Mouse (Mus musculus): ENCODE results near the gene Pitpnc1. TPM values are rescaled to one million over a fixed set of nuclear protein-coding genes. Genes with fewer than 3 reads are reported as not detected.

Gene Pitpnc1
- polyA plus RNA-seq, 1 experiment from 2014 or later = 9.1 TPM

- Histone ChIP-seq H3K36me3 (replicated peaks; ENCODE audit: insufficient read depth, low read length) (no peaks in the 10 kb centered on the region), H3K4me3 (ENCODE audit: low read depth, low read length) (no peak overlapping the region), H3K27me3 (ENCODE audit: insufficient read depth, low read length) (no peaks in the 10 kb centered on the region), H3K27ac (ENCODE audit: low read depth) (no peak overlapping the region), H3K9ac (replicated peaks) (no peak overlapping the region), H3K9me3 (ENCODE audit: low read length) (no peaks in the 10 kb centered on the region), H3K4me1 (ENCODE audit: insufficient read depth) (peaks cover 34% of the 10 kb centered on the region), H3K4me2 (ENCODE audit: low read depth, low read length) (no peak overlapping the region)
- ATAC-seq (no peak), DNase-seq (peak; percentile 38)
- TF ChIP-seq CTCF (IDR thresholded peaks at IDR 0.05; ENCODE audit: low read depth) (no peak), EP300 (IDR thresholded peaks at IDR 0.05; ENCODE audit: low read depth) (no peak)
- WGBS (ENCODE audit: insufficient replicate concordance) = 70% methylated on average over 7 of the region's 7 CpGs
These were observed 131.2 kb downstream of the Pitpnc1 start for GRCm38 (mm10) chr11:107339224-107339805.

- DNase-seq = peak; percentile 51
These were observed 132.9 kb downstream of the Pitpnc1 start for GRCm38 (mm10) chr11:107337391-107338148.

GRCm38 (mm10) chr11:107335756-107336155 is 134.7 kb downstream of the Pitpnc1 start:
- Histone ChIP-seq H3K4me3 (ENCODE audit: low read depth, low read length) (no peak overlapping the region), H3K36me3 (replicated peaks; ENCODE audit: insufficient read depth, low read length) (no peaks in the 10 kb centered on the region; the same call in 1 of the 2 replicates), H3K9ac (replicated peaks) (no peak overlapping the region), H3K27ac (ENCODE audit: low read depth) (peak overlapping the region; percentile 55; the same call in 1 of the 2 replicates), H3K9me3 (ENCODE audit: low read length) (no peaks in the 10 kb centered on the region), H3K4me2 (ENCODE audit: low read depth, low read length) (no peak overlapping the region), H3K27me3 (ENCODE audit: insufficient read depth, low read length) (no peaks in the 10 kb centered on the region), H3K4me1 (ENCODE audit: insufficient read depth) (peaks cover 11% of the 10 kb centered on the region)
- no peak for TF ChIP-seq CTCF (IDR thresholded peaks at IDR 0.05; ENCODE audit: low read depth)
- no peak for TF ChIP-seq EP300 (IDR thresholded peaks at IDR 0.05; ENCODE audit: low read depth)
- ATAC-seq = no peak
- 83% methylated on average over 11 of the region's 11 CpGs for WGBS (ENCODE audit: insufficient replicate concordance)
- no peak for DNase-seq

More at GRCm38 (mm10) chr11:107337391-107338148, 132.9 kb downstream of the Pitpnc1 start:
- no peak overlapping the region for H3K4me3 ChIP-seq (ENCODE audit: low read depth, low read length)
- no peaks in the 10 kb centered on the region for H3K27me3 ChIP-seq (ENCODE audit: insufficient read depth, low read length)
- peaks cover 28% of the 10 kb centered on the region for H3K4me1 ChIP-seq (ENCODE audit: insufficient read depth)
- 0 out of 2 replicates have a peak overlapping the region, but pooled peaks have one; percentile 23 for H3K27ac ChIP-seq (ENCODE audit: low read depth)
- H3K9ac ChIP-seq (replicated peaks) = no peak overlapping the region
- TF ChIP-seq EP300 (IDR thresholded peaks at IDR 0.05; ENCODE audit: low read depth) (no peak), CTCF (IDR thresholded peaks at IDR 0.05; ENCODE audit: low read depth) (no peak)
- 56% methylated on average over 18 of the region's 18 CpGs for WGBS (ENCODE audit: insufficient replicate concordance)
- no peaks in the 10 kb centered on the region for H3K36me3 ChIP-seq (replicated peaks; ENCODE audit: insufficient read depth, low read length)
- ATAC-seq = peak; percentile 70
- no peaks in the 10 kb centered on the region for H3K9me3 ChIP-seq (ENCODE audit: low read length)
- H3K4me2 ChIP-seq (ENCODE audit: low read depth, low read length) = peak overlapping the region; percentile 34; the same call in 1 of the 2 replicates

DNA sequence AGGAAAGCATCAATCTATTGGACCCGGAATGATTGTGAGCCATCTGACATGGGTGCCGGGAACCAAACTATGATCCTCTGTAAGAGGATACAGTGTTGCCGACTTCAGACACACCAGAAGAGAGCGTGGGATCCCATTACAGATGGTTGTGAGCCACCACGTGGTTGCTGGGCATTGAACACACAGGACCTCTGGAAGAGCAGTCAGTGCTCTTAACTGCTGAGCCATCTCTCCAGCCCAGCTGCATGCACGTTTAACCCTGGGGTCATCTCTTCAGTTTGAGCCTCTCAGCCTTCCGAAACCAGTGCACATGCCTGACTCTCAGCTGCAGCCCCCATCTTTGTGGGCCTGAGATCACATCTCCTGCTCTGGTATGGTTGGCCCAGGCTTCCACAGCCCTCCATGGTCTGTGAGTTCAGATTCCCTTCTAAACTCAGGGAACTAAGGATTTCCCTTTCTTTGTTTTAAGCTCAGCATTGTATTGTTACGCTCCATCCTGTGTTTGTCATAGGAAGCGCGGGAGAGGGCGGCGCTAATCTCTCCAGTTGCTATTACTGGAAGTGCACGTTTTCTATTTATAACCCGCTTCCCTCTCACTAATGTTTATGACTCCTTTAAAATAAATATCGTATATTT is 135.5 kb downstream of the Pitpnc1 start:
- Histone ChIP-seq H3K4me1 (ENCODE audit: insufficient read depth) (peaks cover 8% of the 10 kb centered on the region), H3K4me2 (ENCODE audit: low read depth, low read length) (no peak overlapping the region), H3K9ac (replicated peaks) (no peak overlapping the region), H3K27ac (ENCODE audit: low read depth) (no peak overlapping the region), H3K4me3 (ENCODE audit: low read depth, low read length) (no peak overlapping the region), H3K36me3 (replicated peaks; ENCODE audit: insufficient read depth, low read length) (peaks cover 3% of the 10 kb centered on the region), H3K9me3 (ENCODE audit: low read length) (no peaks in the 10 kb centered on the region), H3K27me3 (ENCODE audit: insufficient read depth, low read length) (no peaks in the 10 kb centered on the region)
- ATAC-seq = 0 out of 2 replicates have a peak, but pooled peaks have one; percentile 37
- TF ChIP-seq EP300 (IDR thresholded peaks at IDR 0.05; ENCODE audit: low read depth) = 0 out of 2 replicates have a peak, but pooled peaks have one; percentile 23
- no peak for TF ChIP-seq CTCF (IDR thresholded peaks at IDR 0.05; ENCODE audit: low read depth)
- 72% methylated on average over 15 of the region's 15 CpGs for WGBS (ENCODE audit: insufficient replicate concordance)
- DNase-seq = no peak

DNA sequence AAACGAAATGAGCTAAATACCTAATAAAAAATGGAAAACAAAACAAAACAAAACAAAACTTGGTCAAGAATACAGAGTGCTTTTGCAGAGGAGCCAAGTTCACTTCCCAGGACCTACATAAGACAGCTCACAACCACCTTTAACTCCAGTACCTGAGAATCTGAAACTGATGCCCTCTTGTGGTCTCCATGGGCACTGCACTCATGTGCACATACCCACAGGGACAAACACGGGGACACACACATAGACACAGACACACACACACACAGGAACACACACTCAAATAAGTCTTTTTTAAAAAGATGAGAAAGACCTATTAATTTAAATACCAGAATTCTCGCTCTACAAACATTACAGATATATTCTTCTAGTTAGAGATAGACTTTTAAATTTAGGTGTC is 137.6 kb downstream of the Pitpnc1 start:
- ATAC-seq (no peak), DNase-seq (no peak)
- Histone ChIP-seq H3K9me3 (ENCODE audit: low read length) (no peaks in the 10 kb centered on the region), H3K4me2 (ENCODE audit: low read depth, low read length) (no peak overlapping the region), H3K36me3 (replicated peaks; ENCODE audit: insufficient read depth, low read length) (peaks cover 3% of the 10 kb centered on the region), H3K4me3 (ENCODE audit: low read depth, low read length) (no peak overlapping the region), H3K27ac (ENCODE audit: low read depth) (no peak overlapping the region), H3K27me3 (ENCODE audit: insufficient read depth, low read length) (no peaks in the 10 kb centered on the region), H3K4me1 (ENCODE audit: insufficient read depth) (peaks cover 2% of the 10 kb centered on the region; the same call in 1 of the 2 replicates), H3K9ac (replicated peaks) (no peak overlapping the region)
- 90% methylated on average over 3 of the region's 3 CpGs for WGBS (ENCODE audit: insufficient replicate concordance)
- TF ChIP-seq EP300 (IDR thresholded peaks at IDR 0.05; ENCODE audit: low read depth) (no peak), CTCF (IDR thresholded peaks at IDR 0.05; ENCODE audit: low read depth) (peak; percentile 59)

DNA sequence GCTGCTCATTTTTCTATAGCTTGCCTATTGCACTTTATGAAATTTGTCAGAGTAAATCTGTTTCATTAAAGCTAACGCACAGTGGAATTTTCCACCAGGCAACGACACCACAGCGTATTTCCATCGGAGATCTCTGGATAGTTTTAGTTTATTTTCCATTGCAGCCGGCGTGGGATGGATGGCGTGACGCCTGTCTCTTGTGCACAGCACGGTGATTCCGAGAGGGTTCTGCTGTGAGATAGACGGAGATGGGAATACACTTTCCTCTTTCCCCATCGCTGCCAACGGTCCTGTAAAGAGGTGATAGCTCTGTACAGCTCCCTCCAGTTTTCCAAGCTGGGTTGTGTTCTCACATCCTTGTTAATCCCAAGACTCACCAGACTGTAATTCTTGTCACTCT is 138.2 kb downstream of the Pitpnc1 start:
- H3K4me3 ChIP-seq (ENCODE audit: low read depth, low read length) = no peak overlapping the region
- H3K36me3 ChIP-seq (replicated peaks; ENCODE audit: insufficient read depth, low read length) = peaks cover 3% of the 10 kb centered on the region
- H3K9ac ChIP-seq (replicated peaks) = no peak overlapping the region
- WGBS (ENCODE audit: insufficient replicate concordance) = 95% methylated on average over 13 of the region's 13 CpGs
- H3K27ac ChIP-seq (ENCODE audit: low read depth) = no peak overlapping the region
- DNase-seq = no peak
- H3K27me3 ChIP-seq (ENCODE audit: insufficient read depth, low read length) = no peaks in the 10 kb centered on the region
- H3K9me3 ChIP-seq (ENCODE audit: low read length) = no peaks in the 10 kb centered on the region
- H3K4me2 ChIP-seq (ENCODE audit: low read depth, low read length) = no peak overlapping the region
- TF ChIP-seq EP300 (IDR thresholded peaks at IDR 0.05; ENCODE audit: low read depth) = no peak
- TF ChIP-seq CTCF (IDR thresholded peaks at IDR 0.05; ENCODE audit: low read depth) = no peak
- no peaks in the 10 kb centered on the region for H3K4me1 ChIP-seq (ENCODE audit: insufficient read depth)
- no peak for ATAC-seq
